Mouse (Mus musculus): ENCODE results near the gene Ralgps2. TPM values are rescaled to one million over a fixed set of nuclear protein-coding genes. Genes with fewer than 3 reads are reported as not detected.
A peak's percentile ranks its signal among the peaks of the same experiment; 100 is the strongest.

Ralgps2 gene
- 29.1 and 36.5 TPM in 2 replicates for polyA plus RNA-seq (2012; rRNA removed)

- Histone ChIP-seq H3K36me3 (ENCODE audit: control insufficient read depth, insufficient read depth, low read length) (no peaks in the 10 kb centered on the region), H3K27me3 (ENCODE audit: control insufficient read depth, insufficient read depth, low read length) (no peaks in the 10 kb centered on the region; the same call in 1 of the 2 replicates), H3K4me1 (ENCODE audit: control insufficient read depth, insufficient read depth, insufficient read length) (no peaks in the 10 kb centered on the region; the same call in none of the 2 replicates), H3K27ac (ENCODE audit: insufficient read depth, low read length) (peak within 1 kb of the TSS; percentile 96), H3K4me3 (ENCODE audit: extremely low read depth, insufficient read depth, insufficient read length) (peak within 1 kb of the TSS; percentile 84)
- under 1% methylated on average over 89 of the region's 124 CpGs for whole genome bisulfite sequencing
- DNase-seq (ENCODE audit: low read depth in 1 of 2, low spot score in 2 of 2): peak; percentile 49 to 69
- no peak for TF ChIP-seq CTCF (IDR thresholded peaks at IDR 0.05; ENCODE audit: extremely low read depth, insufficient read depth, insufficient read length, insufficient replicate concordance)
- peak; percentile 54; the same call in 1 of the 2 replicates for TF ChIP-seq POLR2A (IDR thresholded peaks at IDR 0.05; ENCODE audit: low read depth, low read length)
These were observed at the start of gene Ralgps2 for GRCm38 (mm10) chr1:156939251-156940141. TSS of gene Ralgps2 (minus strand) at chr1:156939626.

GRCm38 (mm10) chr1:156987576-156987975 is 48.1 kb upstream of the Ralgps2 start:
- 55% methylated on average over 3 of the region's 3 CpGs for WGBS
- no peak for TF ChIP-seq POLR2A (IDR thresholded peaks at IDR 0.05; ENCODE audit: low read depth, low read length)
- TF ChIP-seq CTCF (IDR thresholded peaks at IDR 0.05; ENCODE audit: extremely low read depth, insufficient read depth, insufficient read length, insufficient replicate concordance): no peak
- no peaks in the 10 kb centered on the region for H3K27me3 ChIP-seq (ENCODE audit: control insufficient read depth, insufficient read depth, low read length)
- no peak overlapping the region for H3K4me3 ChIP-seq (ENCODE audit: extremely low read depth, insufficient read depth, insufficient read length)
- H3K4me1 ChIP-seq (ENCODE audit: control insufficient read depth, insufficient read depth, insufficient read length): peaks cover 37% of the 10 kb centered on the region
- H3K36me3 ChIP-seq (ENCODE audit: control insufficient read depth, insufficient read depth, low read length): no peaks in the 10 kb centered on the region
- H3K27ac ChIP-seq (ENCODE audit: insufficient read depth, low read length): peak overlapping the region; percentile 69
- no peak for DNase-seq (ENCODE audit: low read depth in 1 of 2, low spot score in 2 of 2)

GRCm38 (mm10) chr1:156986641-156987345 is 47.4 kb upstream of the Ralgps2 start:
- TF ChIP-seq POLR2A (IDR thresholded peaks at IDR 0.05; ENCODE audit: low read depth, low read length) (no peak), CTCF (IDR thresholded peaks at IDR 0.05; ENCODE audit: extremely low read depth, insufficient read depth, insufficient read length, insufficient replicate concordance) (no peak)
- Histone ChIP-seq H3K36me3 (ENCODE audit: control insufficient read depth, insufficient read depth, low read length) (no peaks in the 10 kb centered on the region), H3K4me1 (ENCODE audit: control insufficient read depth, insufficient read depth, insufficient read length) (peaks cover 32% of the 10 kb centered on the region), H3K4me3 (ENCODE audit: extremely low read depth, insufficient read depth, insufficient read length) (no peak overlapping the region), H3K27me3 (ENCODE audit: control insufficient read depth, insufficient read depth, low read length) (no peaks in the 10 kb centered on the region), H3K27ac (ENCODE audit: insufficient read depth, low read length) (peak overlapping the region; percentile 89)
- WGBS: 20% methylated on average over 6 of the region's 6 CpGs
- no peak for DNase-seq (ENCODE audit: low read depth in 1 of 2, low spot score in 2 of 2)

GRCm38 (mm10) chr1:156985657-156986640 is 46.5 kb upstream of the Ralgps2 start:
- Histone ChIP-seq H3K4me1 (ENCODE audit: control insufficient read depth, insufficient read depth, insufficient read length) (peaks cover 27% of the 10 kb centered on the region), H3K4me3 (ENCODE audit: extremely low read depth, insufficient read depth, insufficient read length) (no peak overlapping the region), H3K27me3 (ENCODE audit: control insufficient read depth, insufficient read depth, low read length) (no peaks in the 10 kb centered on the region), H3K36me3 (ENCODE audit: control insufficient read depth, insufficient read depth, low read length) (no peaks in the 10 kb centered on the region), H3K27ac (ENCODE audit: insufficient read depth, low read length) (peak overlapping the region; percentile 91)
- 18% methylated on average over 6 of the region's 6 CpGs for WGBS
- TF ChIP-seq POLR2A (IDR thresholded peaks at IDR 0.05; ENCODE audit: low read depth, low read length) (no peak; the same call in 1 of the 2 replicates), CTCF (IDR thresholded peaks at IDR 0.05; ENCODE audit: extremely low read depth, insufficient read depth, insufficient read length, insufficient replicate concordance) (no peak)
- DNase-seq (ENCODE audit: low read depth in 1 of 2, low spot score in 2 of 2): peak; percentile 68 to 69

- H3K36me3 ChIP-seq (ENCODE audit: control insufficient read depth, insufficient read depth, low read length): no peaks in the 10 kb centered on the region
- WGBS: 85% methylated on average over 14 of the region's 14 CpGs
- H3K4me1 ChIP-seq (ENCODE audit: control insufficient read depth, insufficient read depth, insufficient read length): peaks cover 20% of the 10 kb centered on the region; the same call in 1 of the 2 replicates
- no peak overlapping the region for H3K4me3 ChIP-seq (ENCODE audit: extremely low read depth, insufficient read depth, insufficient read length)
- no peak for DNase-seq (ENCODE audit: low read depth in 1 of 2, low spot score in 2 of 2)
- TF ChIP-seq POLR2A (IDR thresholded peaks at IDR 0.05; ENCODE audit: low read depth, low read length): no peak
- TF ChIP-seq CTCF (IDR thresholded peaks at IDR 0.05; ENCODE audit: extremely low read depth, insufficient read depth, insufficient read length, insufficient replicate concordance): no peak
- no peak overlapping the region for H3K27ac ChIP-seq (ENCODE audit: insufficient read depth, low read length)
- no peaks in the 10 kb centered on the region for H3K27me3 ChIP-seq (ENCODE audit: control insufficient read depth, insufficient read depth, low read length)
These were observed 43.8 kb upstream of the Ralgps2 start for GRCm38 (mm10) chr1:156983009-156983870.
